Mouse (Mus musculus): ENCODE results near the gene Kyat1. TPM values are rescaled to one million over a fixed set of nuclear protein-coding genes. Genes with fewer than 3 reads are reported as not detected.
"Not testable (repeated sequence)": the region's sequence is repeated elsewhere in the genome, so short reads cannot be mapped to it uniquely, and the experiment has no call there.

Gene Kyat1
- total RNA-seq, 2 experiments from 2014 or later: 5.5 to 8.5 TPM

GRCm38 (mm10) chr2:30215493-30215892 is 9.8 kb upstream of the Kyat1 start:
- no peak for ATAC-seq (replicated peaks; ENCODE audit: poor library complexity)

DNA sequence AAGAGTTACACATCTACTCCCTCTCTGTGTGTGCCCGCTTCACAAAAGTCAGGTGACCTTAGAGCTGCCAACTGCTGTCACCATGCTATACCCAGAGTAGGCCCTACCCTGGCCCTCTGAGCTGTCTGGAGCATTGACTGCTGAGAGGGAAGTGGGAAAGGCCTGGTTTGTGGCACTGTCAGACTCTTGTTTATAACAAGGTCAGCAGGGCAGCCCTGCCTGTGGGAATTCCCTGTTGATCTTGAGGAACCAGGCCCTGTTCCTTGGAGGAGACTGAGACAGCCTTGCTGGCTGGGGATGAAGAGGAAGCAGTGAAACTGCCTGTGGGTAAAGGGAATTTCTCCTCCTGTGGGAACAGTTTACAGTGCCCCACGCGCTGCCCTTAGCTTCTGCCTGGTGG is 9.1 kb upstream of the Kyat1 start:
- no peak for ATAC-seq (replicated peaks; ENCODE audit: poor library complexity)

DNA sequence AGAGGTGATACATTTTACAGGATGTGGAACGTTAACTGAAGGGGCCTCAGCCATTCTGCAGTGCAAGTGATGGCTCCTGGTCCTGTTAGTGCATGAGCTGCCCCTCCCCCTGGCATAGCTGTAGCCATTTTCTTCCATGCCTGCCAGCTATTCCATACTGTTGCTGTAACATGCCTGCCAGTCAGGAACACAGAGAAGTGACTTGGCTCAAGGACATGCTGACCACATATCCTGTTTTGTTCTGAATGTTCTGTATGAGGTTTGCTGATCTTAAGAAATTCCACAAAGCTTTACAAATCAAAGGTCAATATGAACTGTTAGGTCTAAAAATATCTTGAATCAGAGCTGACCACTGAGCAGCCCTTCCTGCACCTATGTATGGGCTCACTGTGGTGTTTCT is 7.3 kb upstream of the Kyat1 start:
- no peak for ATAC-seq (replicated peaks; ENCODE audit: poor library complexity)

GRCm38 (mm10) chr2:30212169-30212545 is 6.5 kb upstream of the Kyat1 start:
- ATAC-seq (replicated peaks; ENCODE audit: poor library complexity): no peak

- ATAC-seq (replicated peaks; ENCODE audit: poor library complexity): no peak
Observed at GRCm38 (mm10) chr2:30211408-30212168, 5.9 kb upstream of the Kyat1 start.

DNA sequence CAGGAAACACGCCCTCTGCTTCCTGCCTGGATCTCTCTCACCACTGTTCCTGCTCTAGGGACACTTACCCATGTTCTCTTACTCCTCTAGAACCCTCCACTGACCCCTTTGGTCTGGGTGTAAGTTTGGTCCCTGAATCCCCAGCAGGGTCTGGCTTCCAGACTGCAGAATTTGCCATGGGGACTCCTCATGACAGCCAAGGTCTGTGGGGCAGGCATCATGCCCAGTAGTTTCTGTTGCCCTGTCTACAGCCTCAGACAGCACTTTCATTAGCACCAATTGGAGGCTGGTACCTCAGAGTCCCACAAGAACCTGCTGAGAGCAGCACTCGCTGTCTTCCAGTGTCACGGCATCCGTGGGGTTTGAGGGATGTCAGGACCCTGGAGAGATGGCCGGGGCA is 2.2 kb upstream of the Kyat1 start:
- no peak for ATAC-seq (replicated peaks; ENCODE audit: poor library complexity)

GRCm38 (mm10) chr2:30207401-30207800 is 1.8 kb upstream of the Kyat1 start:
- no peak for ATAC-seq (replicated peaks; ENCODE audit: poor library complexity)

GRCm38 (mm10) chr2:30205255-30205628 is 405 bp downstream of the Kyat1 start:
- ATAC-seq (replicated peaks; ENCODE audit: poor library complexity): peak; percentile 14

DNA sequence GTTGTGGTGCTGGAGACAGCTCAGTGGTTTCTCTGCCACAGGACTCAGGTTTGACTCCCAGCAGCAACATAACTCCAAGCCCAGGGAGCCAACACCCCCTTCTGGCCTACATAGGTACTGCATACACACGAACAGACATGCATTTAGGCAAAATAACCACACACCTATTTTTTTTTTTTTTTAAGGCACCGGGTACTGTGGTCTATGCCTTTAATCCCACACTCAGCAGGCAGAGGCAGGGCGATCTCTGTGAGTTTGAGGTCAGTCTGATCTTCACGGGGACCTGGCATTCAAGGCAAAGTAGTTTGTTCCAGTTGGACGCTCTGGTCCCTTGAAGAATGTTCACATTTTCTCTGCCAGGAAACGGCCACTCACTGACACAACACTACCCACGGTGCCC is 2.2 kb downstream of the Kyat1 start:
- peak; percentile 43 for ATAC-seq (replicated peaks; ENCODE audit: poor library complexity)

- no peak for ATAC-seq (replicated peaks; ENCODE audit: poor library complexity)
Observed at GRCm38 (mm10) chr2:30200388-30200925, 5.2 kb downstream of the Kyat1 start.

GRCm38 (mm10) chr2:30199984-30200383 is 5.7 kb downstream of the Kyat1 start:
- no peak for ATAC-seq (replicated peaks; ENCODE audit: poor library complexity)

- no peak for ATAC-seq (replicated peaks; ENCODE audit: poor library complexity)
Observed at GRCm38 (mm10) chr2:30198021-30198420, 7.6 kb downstream of the Kyat1 start.

- ATAC-seq (replicated peaks; ENCODE audit: poor library complexity): no peak
Observed at GRCm38 (mm10) chr2:30194656-30195055, 11.0 kb downstream of the Kyat1 start.

- no peak for ATAC-seq (replicated peaks; ENCODE audit: poor library complexity)
Observed at GRCm38 (mm10) chr2:30191790-30192580, 13.7 kb downstream of the Kyat1 start.

DNA sequence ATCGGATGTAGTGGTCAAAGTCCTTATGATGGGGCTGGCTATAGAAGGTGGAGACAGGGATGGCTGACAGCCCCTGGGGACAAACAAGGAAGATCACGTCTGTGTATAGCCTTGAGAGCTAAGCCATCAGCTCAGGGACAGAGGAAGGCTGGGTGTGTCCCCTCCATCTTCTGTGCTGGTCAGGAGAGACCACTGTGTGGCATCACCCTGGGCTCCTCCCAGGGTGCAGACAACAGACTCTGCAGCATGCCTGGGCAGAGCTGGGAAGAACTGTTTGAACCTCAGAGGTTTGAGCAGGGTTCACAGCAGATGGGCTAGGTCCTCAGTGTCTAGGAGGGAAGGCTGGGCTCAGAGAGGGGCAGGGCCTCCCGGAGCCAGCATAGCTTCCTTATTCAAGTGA is 20.0 kb downstream of the Kyat1 start:
- ATAC-seq (replicated peaks; ENCODE audit: poor library complexity): no peak

DNA sequence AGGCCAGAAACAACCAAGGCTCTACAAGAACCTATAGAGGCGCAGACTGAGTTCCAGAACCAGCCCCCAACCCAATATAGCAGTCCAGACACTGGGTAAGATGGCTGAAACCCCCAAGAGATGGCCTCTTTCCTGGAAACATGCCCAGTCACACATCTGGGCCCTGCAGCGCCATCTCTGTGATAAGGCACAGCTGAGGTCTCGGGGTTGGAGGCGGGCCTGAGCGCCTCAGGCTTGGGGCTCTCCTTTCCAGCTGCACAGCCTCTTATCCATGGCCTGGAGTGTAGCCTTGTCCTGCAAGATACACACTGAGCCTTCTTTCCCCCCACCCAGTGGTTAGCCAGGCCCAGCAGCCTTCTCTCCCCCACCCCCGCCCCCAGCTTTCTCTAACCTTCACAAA is 20.4 kb downstream of the Kyat1 start:
- peak; percentile 86 for ATAC-seq (replicated peaks; ENCODE audit: poor library complexity)

DNA sequence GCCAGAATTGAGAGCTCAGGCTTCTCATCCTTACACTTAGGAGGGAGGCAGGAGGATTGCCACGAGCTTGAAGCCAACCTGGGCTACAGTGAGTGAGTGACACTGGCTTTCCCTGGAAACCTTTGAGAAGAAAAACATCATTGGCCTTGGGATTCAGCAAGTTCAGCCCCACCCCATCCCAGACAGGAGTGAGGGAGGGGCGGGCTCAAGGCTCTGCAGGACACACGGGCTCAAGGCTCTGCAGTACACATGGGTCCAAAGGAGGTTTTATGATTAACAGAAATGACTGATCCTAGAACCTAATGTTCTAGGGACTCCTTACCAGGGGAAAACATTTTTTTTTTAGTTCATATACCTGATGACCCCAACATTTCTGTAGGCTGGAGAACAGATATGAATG is 21.9 kb downstream of the Kyat1 start:
- ATAC-seq (replicated peaks; ENCODE audit: poor library complexity): no peak

- no peak for ATAC-seq (replicated peaks; ENCODE audit: poor library complexity)
Observed at GRCm38 (mm10) chr2:30182424-30182823, 23.2 kb downstream of the Kyat1 start.

GRCm38 (mm10) chr2:30178711-30179110 is 26.9 kb downstream of the Kyat1 start:
- not testable (repeated sequence) for ATAC-seq (replicated peaks; ENCODE audit: poor library complexity)

DNA sequence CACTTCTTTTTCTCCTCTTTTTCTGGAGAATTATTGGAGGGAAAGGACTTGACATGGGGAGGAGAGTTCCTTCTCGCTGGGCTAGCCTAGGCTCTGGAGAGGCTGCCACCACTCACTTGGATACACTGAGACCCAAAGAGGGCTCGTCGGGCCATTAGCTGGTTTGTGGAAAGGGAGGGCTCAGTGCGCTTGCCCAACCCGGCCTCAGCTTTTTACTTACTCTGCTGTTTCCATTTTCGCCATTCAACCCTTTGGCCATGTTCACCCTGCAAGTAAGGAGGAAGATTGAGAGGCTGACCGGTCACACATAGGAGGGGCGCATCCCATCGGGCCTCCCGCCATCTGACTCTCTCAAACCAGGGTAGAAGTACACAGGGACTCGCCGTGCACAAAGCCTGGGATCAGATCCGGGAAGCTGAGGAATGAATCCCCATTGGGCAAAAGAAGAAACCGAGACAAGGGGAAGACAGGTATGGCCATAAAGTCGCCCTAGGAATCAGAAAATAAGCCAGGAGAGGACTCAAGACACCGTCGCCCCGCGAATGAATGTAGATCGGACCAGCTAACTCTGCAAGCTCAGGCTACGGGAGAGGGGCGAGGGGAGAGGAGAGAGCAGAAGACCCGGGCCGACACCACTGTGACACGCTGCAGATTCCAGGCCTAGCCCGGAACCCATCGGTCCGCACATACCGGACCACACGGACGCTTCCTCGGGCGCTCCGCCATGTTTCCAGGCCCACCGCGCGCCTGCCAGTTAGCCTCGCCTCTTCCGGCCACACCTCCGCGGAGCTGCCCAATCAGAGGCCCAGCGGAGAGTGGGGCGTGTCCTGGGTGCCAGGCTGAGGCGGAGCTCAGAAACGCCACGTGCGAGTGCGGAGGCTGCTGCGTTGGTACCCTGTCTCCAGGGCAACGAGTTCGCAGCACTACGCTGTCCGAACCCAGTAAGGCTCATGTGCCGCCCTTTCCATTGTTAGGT is 27.7 kb downstream of the Kyat1 start, which contains the start of gene Spout1:
Gene Spout1 (minus strand): TSS at position 760 of the 976 bp plus-strand sequence.
- ATAC-seq (replicated peaks; ENCODE audit: poor library complexity): peak; percentile 100

DNA sequence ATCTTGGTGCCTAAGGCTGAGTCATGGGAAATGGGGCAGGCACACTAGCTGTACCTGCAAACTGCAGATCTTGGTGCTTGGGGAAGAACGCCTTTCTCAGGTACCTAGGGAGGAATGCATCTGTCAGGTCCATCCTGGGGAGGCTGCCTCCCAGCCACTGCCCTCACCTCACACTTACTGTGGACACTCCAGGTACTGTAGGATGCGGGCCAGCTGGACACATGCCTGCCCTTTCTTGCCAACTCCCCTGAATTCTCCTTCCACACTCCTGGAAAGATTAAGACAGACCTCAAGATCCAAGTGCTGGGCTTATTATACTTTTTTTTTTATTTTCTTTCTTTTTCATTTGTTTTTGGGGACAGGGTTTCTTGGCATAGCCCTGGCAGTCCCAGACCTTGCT is 29.1 kb downstream of the Kyat1 start:
- no peak for ATAC-seq (replicated peaks; ENCODE audit: poor library complexity)

Measured in megakaryocyte progenitor cell, adult 5-6 weeks (primary cell).